Mouse (Mus musculus) stomach, embryonic 16.5 days (tissue): ENCODE data around the gene Cftr. TPM values are rescaled to one million over a fixed set of nuclear protein-coding genes. Genes with fewer than 3 reads are reported as not detected.

Source experiments
- ATAC-seq: fragments of 200-750 bp; cut with Nextera tagmentation; 2 replicates; pipeline ENCODE4 v1.8.0; 2017; ENCODE audit warnings: moderate number of reproducible peaks, moderate TSS enrichment; ENCODE audit not compliant: insufficient read depth, low FRiP score
- H3K27ac ChIP-seq: fragments of 300-500 bp; sonication (generic); 2 replicates; pipeline ENCODE4 v1.5.1; 2014; ENCODE audit warnings: low read length
- H3K27me3 ChIP-seq: fragments of 300-500 bp; sonication (generic); 2 replicates; pipeline ENCODE4 v1.6.1; 2014; ENCODE audit warnings: low read length, control low read depth, mixed read lengths; ENCODE audit not compliant: control insufficient read depth, insufficient read depth
- H3K36me3 ChIP-seq: fragments of 300-500 bp; sonication (generic); 2 replicates; pipeline ENCODE4 v1.6.1; 2014; ENCODE audit warnings: low read length; ENCODE audit not compliant: control insufficient read depth, insufficient read depth
- H3K4me1 ChIP-seq: fragments of 300-500 bp; sonication (generic); 2 replicates; pipeline ENCODE4 v1.6.1; 2014; ENCODE audit warnings: low read length, control low read depth, mixed read lengths; ENCODE audit not compliant: control insufficient read depth, insufficient read depth
- H3K4me2 ChIP-seq: fragments of 300-500 bp; sonication (generic); 2 replicates; pipeline ENCODE4 v1.6.1; 2014; ENCODE audit warnings: low read depth, low read length, mixed read lengths
- H3K4me3 ChIP-seq: fragments of 300-500 bp; sonication (generic); replicated peaks from 2 replicates; pipeline ENCODE4 v1.5.1; 2014; ENCODE audit warnings: mild to moderate bottlenecking, low read length
- H3K9ac ChIP-seq: fragments of 300-500 bp; sonication (generic); 2 replicates; pipeline ENCODE4 v1.6.1; 2014; ENCODE audit warnings: low read length
- H3K9me3 ChIP-seq: fragments of 300-500 bp; sonication (generic); replicated peaks from 2 replicates; pipeline ENCODE4 v1.6.1; 2016; ENCODE audit warnings: low read length, control low read depth; ENCODE audit not compliant: control insufficient read depth
- WGBS: fragments of 180-500 bp; shearing (Covaris S2); extraction: QIAGEN DNeasy Blood & Tissue Kit; methylation state at CpG from one replicate; pipeline ENCODE4 v1.1.7; 2014; 5-methylcytosine and 5-hydroxymethylcytosine counted together
- polyA plus RNA-seq: library from polyadenylated mRNA; unstranded; fragments of >200 nt; fragmentation: Nextera tagmentation; extraction: Ambion mirVana; gene quantifications from 2 replicates; pipeline ENCODE4 v1.2.1, GENCODE M21; 2015

Gene Cftr
- polyA plus RNA-seq, 1 experiment from 2014 or later: 3.9 TPM

DNA sequence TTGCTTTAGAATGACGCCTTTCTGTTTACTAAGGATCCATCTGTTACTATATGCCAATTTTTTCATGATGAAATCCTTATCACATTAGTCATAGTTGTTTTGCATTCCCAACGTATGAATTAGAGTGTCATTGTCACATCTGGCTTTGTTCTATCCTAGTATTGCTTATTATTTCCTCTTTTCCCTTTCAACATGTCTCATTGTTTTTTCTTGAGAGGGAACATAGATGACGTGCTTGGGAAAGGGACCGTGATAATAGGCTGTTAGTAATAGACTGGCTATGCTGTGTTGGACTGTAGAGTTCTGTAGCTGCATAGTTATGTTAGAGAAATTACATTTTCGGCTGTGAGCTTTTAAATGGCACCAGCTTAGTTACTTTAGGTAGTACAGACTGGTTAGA, 131.6 kb downstream of the Cftr start:
- no peak overlapping the region for H3K27ac ChIP-seq
- no peak overlapping the region for H3K4me2 ChIP-seq
- no peaks in the 10 kb centered on the region for H3K36me3 ChIP-seq
- H3K4me3 ChIP-seq: no peak overlapping the region
- H3K9me3 ChIP-seq: no peaks in the 10 kb centered on the region
- WGBS: 80% methylated on average over 5 of the region's 5 CpGs
- no peak for ATAC-seq
- H3K9ac ChIP-seq: no peak overlapping the region
- H3K27me3 ChIP-seq: no peaks in the 10 kb centered on the region
- no peaks in the 10 kb centered on the region for H3K4me1 ChIP-seq

DNA sequence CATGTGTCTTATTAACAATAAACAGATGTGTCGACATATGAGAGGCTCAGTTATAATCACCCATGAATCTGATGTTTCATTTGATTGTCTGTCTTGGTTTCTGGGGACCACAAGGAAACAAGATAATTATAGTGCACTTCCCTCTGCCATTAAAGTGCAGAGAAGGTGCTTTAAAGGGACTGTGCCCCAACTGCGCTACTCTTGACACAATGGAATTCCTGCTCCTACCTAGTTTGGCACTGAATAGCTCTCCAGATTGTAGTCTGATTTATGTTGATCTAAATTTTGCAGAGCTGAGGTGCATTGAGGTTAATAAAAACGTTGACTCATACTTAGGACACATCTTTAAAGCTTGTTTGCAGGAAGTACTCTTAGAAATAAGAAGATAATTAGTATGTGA, 132.7 kb downstream of the Cftr start:
- Histone ChIP-seq H3K9me3 (no peaks in the 10 kb centered on the region), H3K9ac (no peak overlapping the region), H3K4me3 (no peak overlapping the region), H3K27me3 (no peaks in the 10 kb centered on the region), H3K36me3 (no peaks in the 10 kb centered on the region), H3K4me2 (no peak overlapping the region), H3K4me1 (no peaks in the 10 kb centered on the region), H3K27ac (no peak overlapping the region)
- 41% methylated on average over 3 of the region's 3 CpGs for WGBS
- ATAC-seq: no peak

DNA sequence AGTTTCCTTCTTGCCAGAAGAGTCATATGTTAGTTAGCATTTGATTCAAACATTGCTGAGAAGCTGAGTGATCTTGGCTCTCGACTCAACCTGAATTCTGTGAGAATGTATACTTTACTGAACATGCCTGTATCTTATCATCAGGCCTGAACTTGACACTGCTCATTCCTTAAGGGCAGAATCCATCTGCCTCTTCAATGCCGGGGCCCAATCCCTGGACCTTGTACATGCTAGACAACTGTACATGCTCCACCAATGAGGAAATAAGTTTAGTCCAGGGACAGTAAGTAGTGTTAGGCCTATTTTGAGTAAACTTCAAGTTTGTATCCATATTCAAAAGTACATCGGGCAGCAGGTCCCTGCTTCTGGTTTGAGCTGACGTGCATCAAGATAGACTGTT, 134.6 kb downstream of the Cftr start:
- Histone ChIP-seq H3K36me3 (no peaks in the 10 kb centered on the region), H3K4me1 (no peaks in the 10 kb centered on the region), H3K9ac (no peak overlapping the region), H3K4me2 (no peak overlapping the region), H3K27ac (no peak overlapping the region), H3K9me3 (no peaks in the 10 kb centered on the region), H3K27me3 (no peaks in the 10 kb centered on the region), H3K4me3 (no peak overlapping the region)
- WGBS: 54% methylated on average over 4 of the region's 4 CpGs
- no peak for ATAC-seq

DNA sequence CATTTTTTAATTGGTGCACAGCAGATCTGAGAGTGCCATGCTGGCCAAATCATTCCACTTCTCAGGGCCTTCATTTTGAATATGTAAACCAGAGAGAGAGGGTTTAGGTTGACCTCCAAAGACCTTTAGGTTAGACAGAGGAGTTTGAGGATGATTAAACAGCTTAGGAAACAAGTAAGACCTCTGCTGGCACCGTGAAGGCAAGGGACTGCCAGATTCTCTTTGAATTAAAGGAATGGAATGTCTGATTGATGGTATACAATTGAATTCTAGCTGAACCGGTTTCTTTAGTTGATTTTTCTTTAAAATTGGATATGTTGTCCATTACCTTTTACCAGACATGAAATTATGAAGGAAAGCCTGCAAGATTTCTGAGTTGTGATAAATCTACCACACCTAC, 140.5 kb downstream of the Cftr start:
- H3K27ac ChIP-seq: peak overlapping the region; percentile 21; the same call in 1 of the 2 replicates

DNA sequence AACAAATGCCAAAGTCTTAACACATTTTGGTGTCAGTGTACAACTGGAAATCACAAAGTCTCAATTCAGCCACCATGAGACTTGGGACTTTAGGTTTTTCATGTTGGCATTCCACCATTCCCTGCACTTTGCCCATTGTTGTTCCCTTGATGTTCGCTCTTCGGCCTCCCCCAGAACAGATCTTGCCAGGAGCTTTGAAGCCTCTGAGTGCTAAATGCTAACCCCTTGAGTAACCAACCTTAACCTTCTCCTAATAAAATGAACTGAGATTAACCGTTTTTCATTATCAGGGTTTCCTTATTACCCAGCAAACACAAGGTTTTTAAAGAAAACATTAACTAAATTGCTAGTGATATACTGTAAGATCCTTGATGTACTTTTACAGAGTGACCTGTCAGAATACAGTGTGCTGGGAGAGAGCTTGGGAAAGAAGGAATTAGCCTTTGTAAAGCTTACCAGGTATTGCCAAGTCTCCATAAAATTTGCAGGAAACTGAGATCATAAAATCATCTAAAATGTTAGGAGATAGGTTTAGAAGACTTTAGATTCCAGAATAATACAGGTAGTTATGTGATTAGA, 144.0 kb downstream of the Cftr start:
- ATAC-seq: no peak
- Histone ChIP-seq H3K36me3 (no peaks in the 10 kb centered on the region), H3K9me3 (no peaks in the 10 kb centered on the region), H3K4me3 (no peak overlapping the region), H3K27ac (no peak overlapping the region), H3K4me2 (no peak overlapping the region), H3K27me3 (no peaks in the 10 kb centered on the region), H3K9ac (no peak overlapping the region), H3K4me1 (no peaks in the 10 kb centered on the region)
- 77% methylated on average over 3 of the region's 3 CpGs for WGBS

More for the DNA sequence above, 140.5 kb downstream of the Cftr start:
- Histone ChIP-seq H3K27me3 (no peaks in the 10 kb centered on the region), H3K4me3 (no peak overlapping the region), H3K9me3 (no peaks in the 10 kb centered on the region), H3K4me1 (no peaks in the 10 kb centered on the region), H3K9ac (no peak overlapping the region), H3K4me2 (no peak overlapping the region), H3K36me3 (no peaks in the 10 kb centered on the region)
- 7% methylated on average over 2 of the region's 2 CpGs for WGBS
- ATAC-seq: no peak

- no peaks in the 10 kb centered on the region for H3K27me3 ChIP-seq
- no peak for ATAC-seq
- H3K4me3 ChIP-seq: no peak overlapping the region
- H3K9me3 ChIP-seq: no peaks in the 10 kb centered on the region
- H3K4me1 ChIP-seq: no peaks in the 10 kb centered on the region
- WGBS: 97% methylated on average over 1 of the region's 1 CpGs
- no peak overlapping the region for H3K9ac ChIP-seq
- no peak overlapping the region for H3K27ac ChIP-seq
- H3K36me3 ChIP-seq: no peaks in the 10 kb centered on the region
- H3K4me2 ChIP-seq: no peak overlapping the region
These were observed 152.5 kb downstream of the Cftr start for GRCm38 (mm10) chr6:18322950-18323349.

GRCm38 (mm10) chr6:18335393-18335792, 164.9 kb downstream of the Cftr start:
- no peaks in the 10 kb centered on the region for H3K4me1 ChIP-seq
- H3K4me3 ChIP-seq: no peak overlapping the region
- no peak overlapping the region for H3K27ac ChIP-seq
- H3K27me3 ChIP-seq: no peaks in the 10 kb centered on the region
- 73% methylated on average over 3 of the region's 3 CpGs for WGBS
- no peaks in the 10 kb centered on the region for H3K36me3 ChIP-seq
- ATAC-seq: no peak
- H3K9ac ChIP-seq: no peak overlapping the region
- H3K9me3 ChIP-seq: no peaks in the 10 kb centered on the region
- no peak overlapping the region for H3K4me2 ChIP-seq

DNA sequence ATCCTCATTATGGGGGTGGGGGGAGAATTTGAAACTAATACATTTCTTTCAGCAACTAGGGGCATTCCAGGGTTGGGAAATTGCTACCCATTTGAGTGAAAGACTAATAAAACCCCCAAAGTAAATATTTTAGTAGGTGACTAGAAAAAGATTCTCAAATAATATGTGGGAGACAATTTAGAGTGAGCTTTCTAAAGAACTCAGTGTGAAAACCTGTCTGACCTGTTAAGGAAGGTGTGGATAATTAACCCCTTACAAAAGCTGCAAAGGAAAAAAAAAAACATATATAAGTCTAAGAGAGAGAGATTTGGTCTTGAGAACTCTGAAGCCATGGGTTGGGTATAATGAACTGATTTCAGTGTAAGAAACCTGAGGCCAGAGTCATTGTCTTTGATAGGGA, 167.8 kb downstream of the Cftr start:
- peak overlapping the region; percentile 69 for H3K27ac ChIP-seq
- no peak; the same call in 1 of the 2 replicates for ATAC-seq

GRCm38 (mm10) chr6:18344272-18344671, 173.8 kb downstream of the Cftr start:
- no peaks in the 10 kb centered on the region for H3K27me3 ChIP-seq
- H3K36me3 ChIP-seq: no peaks in the 10 kb centered on the region
- H3K4me3 ChIP-seq: no peak overlapping the region
- H3K9me3 ChIP-seq: no peaks in the 10 kb centered on the region
- WGBS: 88% methylated on average over 2 of the region's 2 CpGs
- no peak overlapping the region for H3K9ac ChIP-seq
- no peaks in the 10 kb centered on the region for H3K4me1 ChIP-seq
- H3K4me2 ChIP-seq: no peak overlapping the region
- H3K27ac ChIP-seq: no peak overlapping the region
- ATAC-seq: no peak

More for the DNA sequence above, 167.8 kb downstream of the Cftr start:
- Histone ChIP-seq H3K4me3 (no peak overlapping the region), H3K27me3 (no peaks in the 10 kb centered on the region), H3K4me1 (no peaks in the 10 kb centered on the region), H3K4me2 (no peak overlapping the region), H3K9me3 (no peaks in the 10 kb centered on the region), H3K9ac (no peak overlapping the region), H3K36me3 (no peaks in the 10 kb centered on the region)
